8 mouse cellular contexts compared by ENCODE assay signal in genomic region chr12:36313916-36314315, GRCm38 (mm10). TPM values are rescaled to one million over a fixed set of nuclear protein-coding genes. Genes with fewer than 3 reads are reported as not detected.
A peak's percentile ranks its signal among the peaks of the same experiment; 100 is the strongest.
DNase-seq lines count a peak whose midpoint lies in the region; ATAC-seq lines count a peak whose summit lies in the region.

Sostdc1 (plus strand) TSS chr12:36314139.

- no peak for DNase-seq in heart, adult 8-10 months (ENCODE audit: low spot score)
- peak; percentile 35 for DNase-seq in forebrain, embryonic 10.5 days (ENCODE audit: extremely low spot score, low spot score)
- DNase-seq in kidney, adult 9 months, result peak; percentile 69
- DNase-seq in neural tube, embryonic 11.5 days (ENCODE audit: low spot score), result peak; percentile 17
- no peak for DNase-seq in thymus, postnatal 10 days (ENCODE audit: low spot score in 2 of 2)
- DNase-seq in adrenal gland, adult 8-10 months, result no peak
- no peak for DNase-seq in yolk sac, embryonic 10.5 days (ENCODE audit: low spot score)

- no peak within 1 kb of the TSS for H3K27ac ChIP-seq in heart, embryonic 16.5 days (ENCODE audit: low read length)
- peak within 1 kb of the TSS; percentile 58; the same call in 1 of the 2 replicates for H3K27ac ChIP-seq in forebrain, embryonic 10.5 days
- H3K27ac ChIP-seq in neural tube, embryonic 11.5 days (ENCODE audit: low read depth, low read length), result no peak within 1 kb of the TSS

- H3K27me3 ChIP-seq in heart, embryonic 16.5 days (ENCODE audit: control insufficient read depth, insufficient read depth, low read length), result no peaks in the 10 kb centered on the region
- peaks cover 27% of the 10 kb centered on the region for H3K27me3 ChIP-seq in forebrain, embryonic 10.5 days (ENCODE audit: poor library complexity, severe bottlenecking)
- H3K27me3 ChIP-seq in neural tube, embryonic 11.5 days (ENCODE audit: control insufficient read depth, insufficient read depth, low read length), result no peaks in the 10 kb centered on the region

- WGBS in heart, embryonic 16.5 days, result 13% methylated on average over 7 of the region's 7 CpGs
- WGBS in forebrain, embryonic 10.5 days, result 7% methylated on average over 7 of the region's 7 CpGs
- 9% methylated on average over 7 of the region's 7 CpGs for WGBS in neural tube, embryonic 11.5 days

- ATAC-seq in heart, embryonic 16.5 days (replicated peaks; ENCODE audit: extremely low read depth, insufficient read depth, low FRiP score), result no peak
- no peak for ATAC-seq in neural tube, embryonic 11.5 days (ENCODE audit: insufficient read depth, low FRiP score, low TSS enrichment)

- H3K9ac ChIP-seq in heart, embryonic 16.5 days (ENCODE audit: low read length), result no peak within 1 kb of the TSS
- no peak within 1 kb of the TSS for H3K9ac ChIP-seq in neural tube, embryonic 11.5 days (ENCODE audit: low read length)

- peak within 1 kb of the TSS; percentile 50 for H3K4me2 ChIP-seq in heart, embryonic 16.5 days (ENCODE audit: low read depth, low read length)
- H3K4me2 ChIP-seq in neural tube, embryonic 11.5 days (ENCODE audit: low read depth), result no peak within 1 kb of the TSS

- peak within 1 kb of the TSS; percentile 22 for H3K4me3 ChIP-seq in heart, embryonic 16.5 days (ENCODE audit: low read length)
- peak within 1 kb of the TSS; percentile 35 for H3K4me3 ChIP-seq in forebrain, embryonic 10.5 days
- H3K4me3 ChIP-seq in neural tube, embryonic 11.5 days (ENCODE audit: low read depth, low read length), result no peak within 1 kb of the TSS

- H3K36me3 ChIP-seq in heart, embryonic 16.5 days (ENCODE audit: control insufficient read depth, insufficient read depth), result no peaks in the 10 kb centered on the region
- H3K36me3 ChIP-seq in forebrain, embryonic 10.5 days (replicated peaks), result no peaks in the 10 kb centered on the region
- no peaks in the 10 kb centered on the region for H3K36me3 ChIP-seq in neural tube, embryonic 11.5 days (ENCODE audit: control insufficient read depth, insufficient read depth, low read length)

- H3K9me3 ChIP-seq in heart, embryonic 16.5 days (replicated peaks; ENCODE audit: control insufficient read depth, low read length), result no peaks in the 10 kb centered on the region
- no peaks in the 10 kb centered on the region for H3K9me3 ChIP-seq in forebrain, embryonic 10.5 days
- no peaks in the 10 kb centered on the region for H3K9me3 ChIP-seq in neural tube, embryonic 11.5 days (ENCODE audit: control insufficient read depth, low read length)

- H3K4me1 ChIP-seq in heart, embryonic 16.5 days (ENCODE audit: control insufficient read depth, insufficient read depth, low read length), result peaks cover 5% of the 10 kb centered on the region
- peaks cover 56% of the 10 kb centered on the region for H3K4me1 ChIP-seq in forebrain, embryonic 10.5 days
- H3K4me1 ChIP-seq in neural tube, embryonic 11.5 days (ENCODE audit: control insufficient read depth, insufficient read depth, low read length), result 0 out of 2 replicates have a peak, but pooled peaks cover 6% of the 10 kb centered on the region

RNA-seq across cellular contexts. Expression of gene Sostdc1, which starts in this region (rescaled TPM):
- 0.90 and 1.2 TPM in 2 replicates for polyA plus RNA-seq in heart, embryonic 16.5 days (2015; fragmentation: Nextera tagmentation; extraction: Ambion mirVana)
- under 1 TPM; 0.14 to 0.44 (median 0.30) TPM for total RNA-seq in heart, adult 8-10 months (2022)
- 10.2 and 11.4 TPM in 2 replicates for polyA plus RNA-seq in forebrain, embryonic 10.5 days (2016; fragmentation: Nextera tagmentation; extraction: Ambion mirVana)
- 4.8 and 5.3 TPM in 2 replicates for polyA plus RNA-seq in neural tube, embryonic 11.5 days (2014; fragmentation: Nextera tagmentation; extraction: Ambion mirVana)
- under 1 TPM in 3 of 4 experiments, not detected in 1; 0.46 to 0.81 (median 0.49) TPM for total RNA-seq in adrenal gland, adult 8-10 months (2022)

Comparison
In these comparisons a context has a peak if more than half of its experiments do, and no peak if none do; other contexts are left out.
1. DNase-seq: peak in forebrain, embryonic 10.5 days (single experiment), kidney, adult 9 months (single experiment) and neural tube, embryonic 11.5 days (single experiment); none in heart, adult 8-10 months (single experiment), thymus, postnatal 10 days (0 of 2), adrenal gland, adult 8-10 months (single experiment) and yolk sac, embryonic 10.5 days (single experiment).